ENCODE assay signal across 8 mouse cellular contexts in the genomic region with DNA sequence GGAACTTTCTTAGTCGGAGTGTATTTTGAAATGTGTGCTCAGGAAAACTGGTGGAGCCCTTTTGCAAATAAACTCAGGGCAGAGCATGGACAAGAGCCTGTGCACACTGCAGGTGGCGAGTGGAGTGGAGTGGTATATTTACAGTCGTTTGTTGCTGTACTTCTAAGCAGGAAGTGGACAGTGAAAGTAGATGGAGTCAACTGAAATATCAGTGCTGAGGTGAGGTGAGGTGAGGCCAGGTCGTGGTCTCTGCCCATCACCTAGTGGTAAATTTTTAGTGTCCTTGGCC. TPM values are rescaled to one million over a fixed set of nuclear protein-coding genes. Genes with fewer than 3 reads are reported as not detected.
A peak's percentile ranks its signal among the peaks of the same experiment; 100 is the strongest.
DNase-seq lines count a peak whose midpoint lies in the region; ATAC-seq and TF ChIP-seq lines count a peak whose summit lies in the region.

No protein-coding gene starts in this region.

- ATAC-seq in forebrain, embryonic 16.5 days: no peak
- no peak for ATAC-seq in lung, postnatal 0 days
- ATAC-seq in cerebellum, adult (ENCODE audit: insufficient number of reproducible peaks, low FRiP score, low TSS enrichment): no peak

- no peaks in the 10 kb centered on the region for H3K36me3 ChIP-seq in forebrain, embryonic 16.5 days (ENCODE audit: control insufficient read depth, insufficient read depth)
- no peaks in the 10 kb centered on the region for H3K36me3 ChIP-seq in lung, postnatal 0 days (ENCODE audit: insufficient read depth, low read length)

- H3K9me3 ChIP-seq in forebrain, embryonic 16.5 days (ENCODE audit: control insufficient read depth, low read length): no peaks in the 10 kb centered on the region
- no peaks in the 10 kb centered on the region for H3K9me3 ChIP-seq in lung, postnatal 0 days (ENCODE audit: low read length)

- H3K4me2 ChIP-seq in forebrain, embryonic 16.5 days (ENCODE audit: low read length): peak overlapping the region; percentile 99
- H3K4me2 ChIP-seq in lung, postnatal 0 days (replicated peaks; ENCODE audit: low read depth, low read length): peak overlapping the region; percentile 74

- WGBS in forebrain, embryonic 16.5 days: 12% methylated on average over 4 of the region's 4 CpGs
- WGBS in lung, postnatal 0 days: 8% methylated on average over 4 of the region's 4 CpGs

- peak overlapping the region; percentile 92 for H3K27ac ChIP-seq in gastrocnemius, adult 2 months
- no peak overlapping the region for H3K27ac ChIP-seq in forebrain, embryonic 16.5 days (ENCODE audit: low read length)
- peak overlapping the region; percentile 98 for H3K27ac ChIP-seq in lung, postnatal 0 days (ENCODE audit: low read length)

- peak overlapping the region; percentile 88 for H3K4me3 ChIP-seq in gastrocnemius, adult 2 months
- H3K4me3 ChIP-seq in forebrain, embryonic 16.5 days (replicated peaks; ENCODE audit: low read length): peak overlapping the region; percentile 95
- peak overlapping the region; percentile 87 for H3K4me3 ChIP-seq in lung, postnatal 0 days (ENCODE audit: low read depth, low read length)

- TF ChIP-seq EP300 in lung, postnatal 0 days (IDR thresholded peaks at IDR 0.05): no peak

- no peak for TF ChIP-seq CTCF in gastrocnemius, adult 2 months (IDR thresholded peaks at IDR 0.05)
- TF ChIP-seq CTCF in lung, postnatal 0 days (IDR thresholded peaks at IDR 0.05): no peak

- no peak for DNase-seq in gastrocnemius, adult 2 months
- no peak for DNase-seq in gastrocnemius, postnatal 25 days
- peak; percentile 50 for DNase-seq in A20 (ENCODE audit: low read depth, low spot score)
- DNase-seq in lung, postnatal 0 days (ENCODE audit: low spot score): peak; percentile 63
- no peak for DNase-seq in gastrocnemius, adult 18-20 months (ENCODE audit: low spot score)
- no peak for DNase-seq in ovary, adult 18-20 months (ENCODE audit: low spot score)

- H3K27me3 ChIP-seq in forebrain, embryonic 16.5 days (replicated peaks; ENCODE audit: control insufficient read depth, insufficient read depth, low read length): no peaks in the 10 kb centered on the region
- H3K27me3 ChIP-seq in lung, postnatal 0 days (replicated peaks; ENCODE audit: insufficient read depth, low read length): no peaks in the 10 kb centered on the region

- intact Hi-C loops in gastrocnemius, adult 2 months (cut with DNase I): loop anchor here (5.0 kb wide), 1 partner anchor 333 kb away; no protein-coding TSS in a partner anchor

- peaks cover 51% of the 10 kb centered on the region for H3K4me1 ChIP-seq in forebrain, embryonic 16.5 days (replicated peaks; ENCODE audit: control insufficient read depth, insufficient read depth, low read length)
- H3K4me1 ChIP-seq in lung, postnatal 0 days (ENCODE audit: insufficient read depth, low read depth, low read length): peaks cover 24% of the 10 kb centered on the region

- H3K9ac ChIP-seq in forebrain, embryonic 16.5 days (replicated peaks; ENCODE audit: low read depth, low read length): peak overlapping the region; percentile 91; the same call in 1 of the 2 replicates
- peak overlapping the region; percentile 90; the same call in 1 of the 2 replicates for H3K9ac ChIP-seq in lung, postnatal 0 days (replicated peaks; ENCODE audit: low read depth)

RNA-seq across cellular contexts. Expression of gene Ctnnb1, which starts 6.6 kb away (rescaled TPM):
- 100 to 1,000 TPM; 213 to 241 TPM for total RNA-seq in gastrocnemius, adult 2 months (2021)
- 100 to 1,000 TPM; 215 to 220 TPM for total RNA-seq in gastrocnemius, postnatal 25 days (2021)
- polyA plus RNA-seq in forebrain, embryonic 16.5 days (2015; fragmentation: Nextera tagmentation; extraction: Ambion mirVana): 611 and 637 TPM in 2 replicates
- polyA plus RNA-seq in lung, postnatal 0 days (2015; fragmentation: Nextera tagmentation; extraction: Ambion mirVana): 383 and 452 TPM in 2 replicates
- total RNA-seq in gastrocnemius, adult 18-20 months (2021): 100 to 1,000 TPM; 185 to 217 TPM

Comparison
In these comparisons a context has a peak if more than half of its experiments do, and no peak if none do; other contexts are left out.
1. DNase-seq: peak in A20 (single experiment) and lung, postnatal 0 days (single experiment); none in gastrocnemius, adult 2 months (single experiment), gastrocnemius, postnatal 25 days (single experiment), gastrocnemius, adult 18-20 months (single experiment) and ovary, adult 18-20 months (single experiment).
2. Peak in every context shown above with its lines, with median percentiles within 50 percentile points of each other: H3K4me3 ChIP-seq.